Mouse (Mus musculus): ENCODE measurements around the gene Cbx4. TPM values are rescaled to one million over a fixed set of nuclear protein-coding genes. Genes with fewer than 3 reads are reported as not detected.

Gene Cbx4
- polyA plus RNA-seq, 1 experiment, result 12.1 TPM

- Histone ChIP-seq H3K79me3 (ENCODE audit: low read depth) (no peaks in the 10 kb centered on the region), H3K36me3 (ENCODE audit: control insufficient read depth, insufficient read depth) (no peaks in the 10 kb centered on the region), H3K4me3 (ENCODE audit: insufficient read depth, poor library complexity, severe bottlenecking) (no peak overlapping the region), H3ac (ENCODE audit: control insufficient read depth, insufficient read length, low read depth) (peak overlapping the region; percentile 30), H3K79me2 (ENCODE audit: control insufficient read depth, insufficient read depth) (no peaks in the 10 kb centered on the region), H3K27me3 (ENCODE audit: control insufficient read depth, insufficient read depth, insufficient read length) (peaks cover 21% of the 10 kb centered on the region)
- TF ChIP-seq MAX (IDR thresholded peaks at IDR 0.05) (no peak), FOSL1 (IDR thresholded peaks at IDR 0.05; ENCODE audit: insufficient read depth, low read length, poor library complexity, severe bottlenecking) (no peak), USF1 (IDR thresholded peaks at IDR 0.05; ENCODE audit: low read depth) (no peak), CTCF (IDR thresholded peaks at IDR 0.05; ENCODE audit: control insufficient read depth, insufficient read depth, insufficient read length) (no peak), MYOG (IDR thresholded peaks at IDR 0.05; ENCODE audit: control insufficient read depth, extremely low read depth, insufficient read length) (no peak), MYOD1 (IDR thresholded peaks at IDR 0.05; ENCODE audit: control insufficient read depth, insufficient read length, low read depth) (no peak), CEBPB (IDR thresholded peaks at IDR 0.05; ENCODE audit: low read depth) (no peak)
Measured at GRCm38 (mm10) chr11:119055571-119056131, 30.4 kb downstream of the Cbx4 start.

DNA sequence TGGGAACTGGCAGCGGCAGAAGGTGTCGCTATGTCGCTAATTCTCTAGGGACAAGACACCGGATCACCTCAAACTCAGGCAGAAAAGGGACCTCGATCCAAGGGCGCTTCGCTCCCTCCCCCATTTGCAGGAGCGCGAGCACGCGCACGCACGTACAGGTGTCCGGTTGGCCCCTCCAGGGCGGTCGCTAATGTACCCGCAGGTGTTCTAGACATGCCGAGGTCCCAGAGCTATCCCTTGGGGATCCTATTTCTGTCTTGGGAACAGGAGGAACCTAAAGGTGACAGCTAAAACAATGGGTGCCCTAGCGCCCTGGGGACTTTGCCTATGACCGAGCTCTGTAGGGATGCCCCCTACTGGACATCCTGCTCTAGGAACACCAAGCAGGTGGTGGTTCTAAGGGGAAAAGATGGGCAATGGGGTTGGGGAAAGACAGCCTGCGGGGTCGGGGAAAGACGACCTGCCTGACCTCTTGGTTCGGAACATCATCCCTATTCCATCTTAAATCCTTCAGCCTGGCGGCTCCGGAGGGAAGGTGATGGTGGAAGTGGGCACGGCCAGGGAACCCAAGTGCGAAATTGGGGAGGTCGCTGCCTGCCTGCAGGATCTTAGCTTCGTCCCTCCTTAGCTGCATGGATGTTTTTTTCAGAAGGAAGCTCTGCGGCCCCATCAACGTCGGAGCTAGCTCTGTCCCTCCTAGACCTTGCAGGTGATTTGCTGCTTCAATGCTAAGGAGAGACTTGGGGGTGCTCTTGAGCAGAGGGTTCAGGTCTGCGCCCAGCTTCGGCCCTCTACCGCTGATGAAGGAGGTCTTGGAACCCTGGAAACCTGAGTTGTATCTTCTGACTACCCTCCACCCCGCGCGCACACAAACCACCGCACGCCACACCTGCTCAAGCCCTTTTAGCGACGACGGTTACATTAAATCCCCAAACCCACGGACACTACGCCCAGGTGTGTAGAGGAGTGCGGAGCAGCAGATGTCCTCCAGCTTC lies 31.4 kb downstream of the Cbx4 start:
- Histone ChIP-seq H3K4me3 (ENCODE audit: insufficient read depth, poor library complexity, severe bottlenecking) (no peak overlapping the region), H3K79me3 (ENCODE audit: low read depth) (no peaks in the 10 kb centered on the region), H3K79me2 (ENCODE audit: control insufficient read depth, insufficient read depth) (no peaks in the 10 kb centered on the region), H3ac (ENCODE audit: control insufficient read depth, insufficient read length, low read depth) (no peak overlapping the region), H3K27me3 (ENCODE audit: control insufficient read depth, insufficient read depth, insufficient read length) (peaks cover 21% of the 10 kb centered on the region), H3K36me3 (ENCODE audit: control insufficient read depth, insufficient read depth) (no peaks in the 10 kb centered on the region)
- no peak for TF ChIP-seq USF1 (IDR thresholded peaks at IDR 0.05; ENCODE audit: low read depth)
- TF ChIP-seq CTCF (IDR thresholded peaks at IDR 0.05; ENCODE audit: control insufficient read depth, insufficient read depth, insufficient read length), result no peak
- no peak for TF ChIP-seq MAX (IDR thresholded peaks at IDR 0.05)
- TF ChIP-seq MYOG (IDR thresholded peaks at IDR 0.05; ENCODE audit: control insufficient read depth, extremely low read depth, insufficient read length), result no peak
- TF ChIP-seq MYOD1 (IDR thresholded peaks at IDR 0.05; ENCODE audit: control insufficient read depth, insufficient read length, low read depth), result no peak
- no peak for TF ChIP-seq FOSL1 (IDR thresholded peaks at IDR 0.05; ENCODE audit: insufficient read depth, low read length, poor library complexity, severe bottlenecking)
- no peak for TF ChIP-seq CEBPB (IDR thresholded peaks at IDR 0.05; ENCODE audit: low read depth)

- H3K27me3 ChIP-seq (ENCODE audit: control insufficient read depth, insufficient read depth, insufficient read length), result peaks cover 25% of the 10 kb centered on the region
- H3K79me3 ChIP-seq (ENCODE audit: low read depth), result no peaks in the 10 kb centered on the region
- TF ChIP-seq CEBPB (IDR thresholded peaks at IDR 0.05; ENCODE audit: low read depth) (no peak), FOSL1 (IDR thresholded peaks at IDR 0.05; ENCODE audit: insufficient read depth, low read length, poor library complexity, severe bottlenecking) (no peak), CTCF (IDR thresholded peaks at IDR 0.05; ENCODE audit: control insufficient read depth, insufficient read depth, insufficient read length) (no peak), MAX (IDR thresholded peaks at IDR 0.05) (no peak), MYOG (IDR thresholded peaks at IDR 0.05; ENCODE audit: control insufficient read depth, extremely low read depth, insufficient read length) (no peak), MYOD1 (IDR thresholded peaks at IDR 0.05; ENCODE audit: control insufficient read depth, insufficient read length, low read depth) (no peak), USF1 (IDR thresholded peaks at IDR 0.05; ENCODE audit: low read depth) (no peak)
Measured at GRCm38 (mm10) chr11:119053738-119054350, 32.2 kb downstream of the Cbx4 start.

GRCm38 (mm10) chr11:119053257-119053670 lies 32.8 kb downstream of the Cbx4 start:
- peak; percentile 83 for TF ChIP-seq CTCF (IDR thresholded peaks at IDR 0.05; ENCODE audit: control insufficient read depth, insufficient read depth, insufficient read length)
- TF ChIP-seq CEBPB (IDR thresholded peaks at IDR 0.05; ENCODE audit: low read depth), result no peak
- Histone ChIP-seq H3K79me3 (ENCODE audit: low read depth) (no peaks in the 10 kb centered on the region), H3K27me3 (ENCODE audit: control insufficient read depth, insufficient read depth, insufficient read length) (peaks cover 24% of the 10 kb centered on the region), H3K36me3 (ENCODE audit: control insufficient read depth, insufficient read depth) (no peaks in the 10 kb centered on the region), H3ac (ENCODE audit: control insufficient read depth, insufficient read length, low read depth) (peak overlapping the region; percentile 51), H3K79me2 (ENCODE audit: control insufficient read depth, insufficient read depth) (no peaks in the 10 kb centered on the region), H3K4me3 (ENCODE audit: insufficient read depth, poor library complexity, severe bottlenecking) (peak overlapping the region; percentile 14)

More at GRCm38 (mm10) chr11:119053738-119054350, 32.2 kb downstream of the Cbx4 start:
- Histone ChIP-seq H3K36me3 (ENCODE audit: control insufficient read depth, insufficient read depth) (no peaks in the 10 kb centered on the region), H3ac (ENCODE audit: control insufficient read depth, insufficient read length, low read depth) (peak overlapping the region; percentile 51), H3K79me2 (ENCODE audit: control insufficient read depth, insufficient read depth) (no peaks in the 10 kb centered on the region), H3K4me3 (ENCODE audit: insufficient read depth, poor library complexity, severe bottlenecking) (peak overlapping the region; percentile 14)

- Histone ChIP-seq H3K79me2 (ENCODE audit: control insufficient read depth, insufficient read depth) (no peaks in the 10 kb centered on the region), H3K36me3 (ENCODE audit: control insufficient read depth, insufficient read depth) (no peaks in the 10 kb centered on the region), H3ac (ENCODE audit: control insufficient read depth, insufficient read length, low read depth) (peak overlapping the region; percentile 33), H3K79me3 (ENCODE audit: low read depth) (no peaks in the 10 kb centered on the region), H3K27me3 (ENCODE audit: control insufficient read depth, insufficient read depth, insufficient read length) (peaks cover 25% of the 10 kb centered on the region), H3K4me3 (ENCODE audit: insufficient read depth, poor library complexity, severe bottlenecking) (peak overlapping the region; percentile 14)
- TF ChIP-seq FOSL1 (IDR thresholded peaks at IDR 0.05; ENCODE audit: insufficient read depth, low read length, poor library complexity, severe bottlenecking), result no peak
- TF ChIP-seq MYOG (IDR thresholded peaks at IDR 0.05; ENCODE audit: control insufficient read depth, extremely low read depth, insufficient read length), result no peak
- TF ChIP-seq CEBPB (IDR thresholded peaks at IDR 0.05; ENCODE audit: low read depth), result no peak
- TF ChIP-seq USF1 (IDR thresholded peaks at IDR 0.05; ENCODE audit: low read depth), result no peak
- TF ChIP-seq MAX (IDR thresholded peaks at IDR 0.05), result peak; percentile 31
- TF ChIP-seq MYOD1 (IDR thresholded peaks at IDR 0.05; ENCODE audit: control insufficient read depth, insufficient read length, low read depth), result peak; percentile 17
- no peak for TF ChIP-seq CTCF (IDR thresholded peaks at IDR 0.05; ENCODE audit: control insufficient read depth, insufficient read depth, insufficient read length)
Measured at GRCm38 (mm10) chr11:119052661-119053256, 33.3 kb downstream of the Cbx4 start.

Measured in C2C12 (cell line).